Mouse (Mus musculus): ENCODE data around the gene Zmiz1.

Zmiz1 gene

GRCm38 (mm10) chr14:25514943-25515512, 56.0 kb downstream of the Zmiz1 start:
- no peak for DNase-seq (ENCODE audit: low spot score)

- DNase-seq (ENCODE audit: low spot score), result no peak
These were observed 56.9 kb downstream of the Zmiz1 start for GRCm38 (mm10) chr14:25515924-25516323.

- no peak for DNase-seq (ENCODE audit: low spot score)
These were observed 57.9 kb downstream of the Zmiz1 start for GRCm38 (mm10) chr14:25516640-25517591.

GRCm38 (mm10) chr14:25518645-25519044, 59.7 kb downstream of the Zmiz1 start:
- no peak for DNase-seq (ENCODE audit: low spot score)

- DNase-seq (ENCODE audit: low spot score), result no peak
These were observed 60.7 kb downstream of the Zmiz1 start for GRCm38 (mm10) chr14:25519656-25520055.

- no peak for DNase-seq (ENCODE audit: low spot score)
These were observed 61.6 kb downstream of the Zmiz1 start for GRCm38 (mm10) chr14:25520589-25520988.

- no peak for DNase-seq (ENCODE audit: low spot score)
These were observed 62.0 kb downstream of the Zmiz1 start for GRCm38 (mm10) chr14:25520991-25521390.

- no peak for DNase-seq (ENCODE audit: low spot score)
These were observed 62.5 kb downstream of the Zmiz1 start for GRCm38 (mm10) chr14:25521500-25521899.

GRCm38 (mm10) chr14:25522415-25522814, 63.4 kb downstream of the Zmiz1 start:
- no peak for DNase-seq (ENCODE audit: low spot score)

- no peak for DNase-seq (ENCODE audit: low spot score)
These were observed 64.5 kb downstream of the Zmiz1 start for GRCm38 (mm10) chr14:25523230-25524110.

- no peak for DNase-seq (ENCODE audit: low spot score)
These were observed 65.1 kb downstream of the Zmiz1 start for GRCm38 (mm10) chr14:25524111-25524495.

GRCm38 (mm10) chr14:25524884-25525283, 65.9 kb downstream of the Zmiz1 start:
- no peak for DNase-seq (ENCODE audit: low spot score)

- no peak for DNase-seq (ENCODE audit: low spot score)
These were observed 66.7 kb downstream of the Zmiz1 start for GRCm38 (mm10) chr14:25525729-25526128.

- no peak for DNase-seq (ENCODE audit: low spot score)
These were observed 67.9 kb downstream of the Zmiz1 start for GRCm38 (mm10) chr14:25526872-25527271.

- no peak for DNase-seq (ENCODE audit: low spot score)
These were observed 68.3 kb downstream of the Zmiz1 start for GRCm38 (mm10) chr14:25527321-25527720.

GRCm38 (mm10) chr14:25530342-25530741, 71.4 kb downstream of the Zmiz1 start:
- DNase-seq (ENCODE audit: low spot score), result no peak

- no peak for DNase-seq (ENCODE audit: low spot score)
These were observed 71.8 kb downstream of the Zmiz1 start for GRCm38 (mm10) chr14:25530815-25531214.

- peak; percentile 55 for DNase-seq (ENCODE audit: low spot score)
These were observed 74.0 kb downstream of the Zmiz1 start for GRCm38 (mm10) chr14:25533010-25533409.

GRCm38 (mm10) chr14:25533631-25534395, 74.8 kb downstream of the Zmiz1 start:
- DNase-seq (ENCODE audit: low spot score), result no peak

- DNase-seq (ENCODE audit: low spot score), result no peak
These were observed 75.4 kb downstream of the Zmiz1 start for GRCm38 (mm10) chr14:25534396-25534769.

- DNase-seq (ENCODE audit: low spot score), result no peak
These were observed 76.1 kb downstream of the Zmiz1 start for GRCm38 (mm10) chr14:25534918-25535582.
